In genomic region chr4:147559096-147559495, GRCm38 (mm10) we compare ENCODE assay signal across 17 mouse cellular contexts. TPM values are rescaled to one million over a fixed set of nuclear protein-coding genes. Genes with fewer than 3 reads are reported as not detected.
A peak's percentile ranks its signal among the peaks of the same experiment; 100 is the strongest.
DNase-seq lines count a peak whose midpoint lies in the region; ATAC-seq lines count a peak whose summit lies in the region.
"Not testable (repeated sequence)": the region's sequence is repeated elsewhere in the genome, so short reads cannot be mapped to it uniquely, and the experiment has no call there.
"Had no signal": no experiment of that assay in that cellular context is flagged by ENCODE, and none has a peak within 500 bp of the region (broad histone marks: within the 10 kb centered on the region; RNA-seq: fewer than 3 reads in every experiment).

No protein-coding gene starts in this region.

- H3K4me3 ChIP-seq in embryonic facial prominence, embryonic 14.5 days (ENCODE audit: low read depth, low read length) = not testable (repeated sequence)

- H3K9ac ChIP-seq in embryonic facial prominence, embryonic 14.5 days (ENCODE audit: low read depth, low read length) = not testable (repeated sequence)

- H3K4me2 ChIP-seq in embryonic facial prominence, embryonic 14.5 days (ENCODE audit: low read depth, low read length) = not testable (repeated sequence)

- DNase-seq in 416B (ENCODE audit: low read depth) = peak; percentile 58
- DNase-seq in R1 (ENCODE audit: low read depth, low spot score) = peak; percentile 94
- peak; percentile 44 for DNase-seq in adrenal gland, postnatal 10 days
- peak; percentile 11 for DNase-seq in embryonic facial prominence, embryonic 14.5 days (ENCODE audit: low spot score)
- peak; percentile 35 to 36 for DNase-seq in heart, adult 9 months (ENCODE audit: low spot score in 2 of 2)
- DNase-seq in kidney, adult 9 months = peak; percentile 53
- peak; percentile 7 to 14 for DNase-seq in kidney, postnatal 4 days
- peak; percentile 19 for DNase-seq in lung, postnatal 25 days (ENCODE audit: low spot score)

- WGBS in embryonic facial prominence, embryonic 14.5 days = 45% methylated on average over 1 of the region's 1 CpGs

- not testable (repeated sequence) for H3K27ac ChIP-seq in embryonic facial prominence, embryonic 14.5 days (replicated peaks; ENCODE audit: low read depth, low read length)

- not testable (repeated sequence) for H3K4me1 ChIP-seq in embryonic facial prominence, embryonic 14.5 days (ENCODE audit: control insufficient read depth, insufficient read depth, low read length)

- not testable (repeated sequence) for ATAC-seq in embryonic facial prominence, embryonic 14.5 days (ENCODE audit: low read depth)

- peaks cover 17% of the 10 kb centered on the region; the same call in 1 of the 2 replicates for H3K9me3 ChIP-seq in embryonic facial prominence, embryonic 14.5 days (ENCODE audit: control insufficient read depth, low read length)

- not testable (repeated sequence) for H3K36me3 ChIP-seq in embryonic facial prominence, embryonic 14.5 days (ENCODE audit: control insufficient read depth, insufficient read depth, low read length)

- not testable (repeated sequence) for H3K27me3 ChIP-seq in embryonic facial prominence, embryonic 14.5 days (replicated peaks; ENCODE audit: control insufficient read depth, insufficient read depth, low read length)

RNA-seq across cellular contexts. Expression of gene Zfp985, which starts 6.0 kb away (rescaled TPM):
- under 1 TPM; 0.24 to 0.55 TPM for total RNA-seq in adrenal gland, postnatal 10 days (2021)
- polyA plus RNA-seq in embryonic facial prominence, embryonic 14.5 days (2014; fragmentation: Nextera tagmentation; extraction: Ambion mirVana) = 0.08 and 0.17 TPM in 2 replicates
- total RNA-seq: layer of hippocampus, adult 2 months; layer of hippocampus, postnatal 14 days; left cerebral cortex, adult 2 months; left cerebral cortex, postnatal 25 days; neutrophil, adult 5-6 weeks had no signal
- polyA plus RNA-seq: erythroblast, embryonic 14.5 days; forebrain, embryonic 11.5 days; forebrain, postnatal 0 days; liver, embryonic 16.5 days had no signal

RNA-seq across cellular contexts. Expression of gene Gm16503, which starts 19.1 kb away (rescaled TPM):
- 1 to 10 TPM in 1 of 2 experiments, under 1 TPM in 1; 0.24 to 1.4 TPM for total RNA-seq in adrenal gland, postnatal 10 days (2021)
- 0.38 and 0.39 TPM in 2 replicates for polyA plus RNA-seq in embryonic facial prominence, embryonic 14.5 days (2014; fragmentation: Nextera tagmentation; extraction: Ambion mirVana)
- polyA plus RNA-seq: erythroblast, embryonic 14.5 days had no signal

Comparison
In these comparisons a context has a peak if more than half of its experiments do, and no peak if none do; other contexts are left out.
1. DNase-seq: peak in every context shown above with its lines; median percentile 94 in R1; 58 in 416B; 53 in kidney, adult 9 months; 44 in adrenal gland, postnatal 10 days; 36 in heart, adult 9 months; 19 in lung, postnatal 25 days; 11 in embryonic facial prominence, embryonic 14.5 days; 10 in kidney, postnatal 4 days.